Mouse (Mus musculus): Measurements from ENCODE around the gene Gys2.
A peak's percentile ranks its signal among the peaks of the same experiment; 100 is the strongest.

Gys2 gene

DNA sequence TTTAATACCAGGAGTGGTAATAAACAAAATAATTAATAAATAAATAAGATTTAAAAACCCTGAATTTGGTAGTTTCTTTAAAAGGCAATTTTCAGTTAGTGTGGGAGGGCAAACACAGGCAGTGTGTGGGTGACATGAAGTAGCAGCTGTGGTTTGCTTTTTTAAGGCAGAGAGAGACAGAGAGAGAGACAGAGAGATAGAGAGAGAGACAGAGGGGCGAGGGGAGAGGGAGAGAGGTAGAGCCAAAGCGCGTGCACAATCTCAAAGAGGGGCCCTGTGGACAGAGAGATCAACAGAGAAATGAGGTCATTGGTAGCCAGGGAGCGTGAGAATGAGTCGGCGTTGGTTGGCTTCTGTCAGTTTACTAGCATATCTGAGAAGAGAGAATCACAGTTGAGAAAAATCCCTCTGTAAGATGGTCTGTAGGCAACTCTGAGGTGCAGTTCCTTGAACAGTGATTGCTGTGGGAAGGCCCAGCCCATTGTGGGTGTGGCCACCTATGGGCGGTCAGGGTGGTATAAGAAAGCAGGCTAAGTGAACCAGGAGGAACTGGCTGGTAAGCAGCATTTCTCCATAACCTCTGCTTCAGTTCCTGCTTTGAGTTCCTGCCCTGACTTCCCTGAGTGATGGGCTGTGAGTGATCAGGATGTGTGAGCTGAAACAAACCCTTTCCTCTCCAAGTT, 17.5 kb downstream of the Gys2 start:
- DNase-seq = no peak

DNA sequence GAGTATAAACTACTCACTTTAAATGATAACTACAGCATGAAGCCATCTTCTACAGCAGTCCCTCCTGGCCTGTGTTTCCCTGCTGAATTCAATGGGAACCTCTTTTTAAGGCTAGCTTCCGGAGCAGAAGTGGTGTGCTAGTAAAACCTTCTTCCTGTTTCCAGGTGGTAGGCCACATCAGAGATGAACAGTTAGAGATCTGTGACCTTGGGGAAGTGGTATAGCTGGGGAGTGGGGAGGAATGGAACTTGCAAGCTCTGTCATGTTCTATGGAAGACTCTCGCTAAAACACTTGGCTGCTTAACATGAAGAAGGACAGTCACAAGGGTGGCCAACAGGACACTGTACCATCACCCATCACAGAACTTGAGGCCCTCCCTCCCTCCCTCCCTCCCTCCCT, 19.6 kb downstream of the Gys2 start:
- DNase-seq = peak in 1 of 2 experiments; percentile 42

DNA sequence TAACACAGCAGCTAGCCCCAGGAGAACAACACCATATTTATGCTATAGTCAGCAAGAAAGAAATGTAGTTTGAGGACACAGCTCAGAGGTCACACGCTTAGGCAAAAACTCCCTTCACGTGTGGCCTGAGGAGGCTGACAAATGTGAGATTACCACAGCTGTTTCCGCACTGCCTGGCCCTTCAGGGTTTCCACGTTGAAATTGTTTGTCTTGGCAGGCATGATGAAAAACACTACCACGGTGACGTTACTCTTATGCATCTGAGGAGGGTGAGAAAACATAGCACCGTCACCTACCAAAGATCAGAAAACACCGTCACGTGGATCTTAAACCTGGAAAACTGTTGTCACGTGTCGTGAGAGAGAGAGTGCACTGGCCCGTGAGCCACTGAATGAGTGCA, 21.5 kb downstream of the Gys2 start:
- DNase-seq = no peak

DNA sequence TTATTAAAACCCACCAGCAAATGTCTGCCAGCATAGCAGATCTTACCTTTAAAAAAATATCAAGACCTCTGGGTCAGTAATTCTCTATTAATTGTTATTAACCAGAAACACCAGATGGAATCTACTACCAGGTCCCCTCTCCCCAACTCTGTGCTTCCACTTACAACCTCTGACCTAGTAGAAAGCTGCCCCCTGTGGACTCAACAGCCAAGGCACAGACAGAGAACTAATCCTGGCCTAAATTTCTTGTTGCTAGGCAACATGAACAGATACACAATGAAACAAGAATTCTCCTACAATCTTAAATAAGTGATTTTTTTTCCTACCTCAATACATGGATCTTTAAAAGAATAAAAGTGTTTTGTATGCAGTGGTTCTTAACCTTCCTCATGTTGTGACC, 43.8 kb downstream of the Gys2 start:
- no peak for DNase-seq

DNA sequence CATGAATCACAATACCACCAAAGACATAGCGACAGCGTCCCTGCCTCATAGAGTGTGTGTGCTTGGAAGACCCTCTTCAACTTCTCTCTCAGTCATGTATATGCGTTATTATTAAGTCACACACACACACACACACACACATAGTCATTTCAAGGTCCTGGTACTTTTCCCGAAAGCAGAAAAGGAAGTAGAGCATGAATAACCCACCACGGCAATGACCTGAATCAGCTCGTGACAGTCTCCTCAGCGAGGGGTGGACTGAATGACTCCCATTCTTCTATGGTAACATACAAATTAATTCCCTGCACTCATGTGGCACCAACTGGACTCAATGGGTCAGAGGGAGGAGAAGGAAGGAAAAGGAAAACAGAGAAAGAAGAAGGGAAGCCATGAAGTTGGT, 47.9 kb downstream of the Gys2 start:
- no peak for DNase-seq

DNA sequence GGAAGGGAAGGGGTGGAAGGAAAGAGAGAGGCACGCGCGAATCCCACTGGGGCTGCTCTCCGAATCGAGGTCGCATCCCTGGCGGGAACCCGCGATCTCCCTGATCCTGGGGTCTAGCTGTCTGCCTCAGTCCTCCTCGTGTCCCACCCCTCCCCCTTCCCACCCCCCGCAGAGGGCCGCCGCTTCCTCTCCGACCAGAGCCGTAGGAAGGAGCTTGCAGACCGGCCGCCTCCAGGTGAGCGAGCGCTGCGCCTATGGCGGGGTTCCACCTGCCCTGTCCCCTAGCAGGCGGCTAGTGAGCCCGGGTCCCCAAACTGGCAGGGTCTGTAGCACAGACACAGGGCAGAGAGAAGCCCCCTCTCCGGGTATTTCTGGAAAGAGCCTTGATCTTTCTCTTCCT, 58.3 kb downstream of the Gys2 start:
- no peak for DNase-seq

DNA sequence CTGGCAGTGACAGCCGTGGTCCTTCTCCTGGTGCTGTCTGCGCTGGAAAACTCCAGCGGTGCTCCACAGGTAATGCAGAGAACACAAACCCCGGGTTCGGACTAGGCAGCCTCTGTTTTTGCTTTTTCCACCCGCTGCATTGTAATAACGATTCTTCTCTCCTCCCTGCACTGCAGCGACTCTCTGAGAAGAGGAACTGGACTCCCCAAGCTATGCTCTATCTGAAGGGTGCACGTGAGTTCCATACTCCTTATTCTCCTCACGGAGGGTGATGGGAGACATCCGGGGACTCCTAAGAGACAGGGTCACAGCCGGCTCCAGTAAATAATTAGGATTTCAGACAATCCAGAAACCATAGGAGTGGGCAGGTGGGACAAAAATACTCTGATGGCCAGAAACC, 59.1 kb downstream of the Gys2 start:
- DNase-seq = no peak

DNA sequence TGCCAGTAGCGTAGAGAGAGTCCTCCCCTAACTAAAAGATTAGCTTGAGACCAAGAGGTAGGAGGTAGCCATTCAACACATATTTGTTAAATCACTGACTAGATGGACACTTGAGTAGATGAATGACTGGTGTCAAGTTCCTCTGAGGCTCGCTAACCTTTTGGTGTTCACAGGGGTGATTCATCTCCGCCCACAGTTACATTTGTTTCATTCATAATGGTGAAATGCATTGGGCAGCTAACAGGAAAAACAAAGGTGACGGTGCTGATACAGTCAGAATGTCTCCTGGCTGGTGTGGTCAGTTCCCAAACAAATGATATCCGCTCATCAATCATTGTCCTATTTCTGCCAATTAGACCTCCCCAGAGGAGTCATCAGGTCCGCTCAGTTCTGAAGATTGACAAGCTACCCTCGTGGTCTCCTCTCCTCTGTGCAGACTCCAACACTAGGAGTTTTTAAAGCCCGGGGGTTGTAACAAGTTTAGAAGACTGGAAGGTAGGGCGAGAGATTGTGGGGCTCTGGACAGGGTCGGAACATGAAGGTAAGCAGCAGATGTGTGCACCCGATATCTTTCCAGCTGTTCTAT, 59.9 kb downstream of the Gys2 start, which contains the start of gene Spx:
Gene Spx (plus strand): TSS at position 536 of the 586 bp plus-strand sequence.
- no peak for DNase-seq

DNA sequence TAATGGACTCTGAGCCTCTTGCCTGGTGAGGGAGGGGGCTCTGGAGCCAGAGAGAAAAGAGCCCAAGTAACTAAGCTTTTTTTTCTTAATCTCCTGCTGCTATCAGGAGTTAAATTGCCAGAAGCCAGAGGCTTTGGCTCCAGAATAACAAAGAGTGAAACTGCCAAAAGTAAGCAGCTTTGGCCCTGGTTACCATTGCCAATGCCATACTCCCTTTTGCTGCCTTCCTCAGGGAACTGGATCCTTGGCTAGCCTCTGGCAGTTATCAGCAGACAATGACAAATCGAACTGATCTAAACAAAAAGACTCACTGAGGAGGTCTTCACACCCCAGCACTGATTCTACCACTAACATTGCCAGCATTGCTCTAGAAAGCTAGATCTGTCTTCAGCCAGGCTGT, 61.8 kb downstream of the Gys2 start:
- no peak for DNase-seq

DNA sequence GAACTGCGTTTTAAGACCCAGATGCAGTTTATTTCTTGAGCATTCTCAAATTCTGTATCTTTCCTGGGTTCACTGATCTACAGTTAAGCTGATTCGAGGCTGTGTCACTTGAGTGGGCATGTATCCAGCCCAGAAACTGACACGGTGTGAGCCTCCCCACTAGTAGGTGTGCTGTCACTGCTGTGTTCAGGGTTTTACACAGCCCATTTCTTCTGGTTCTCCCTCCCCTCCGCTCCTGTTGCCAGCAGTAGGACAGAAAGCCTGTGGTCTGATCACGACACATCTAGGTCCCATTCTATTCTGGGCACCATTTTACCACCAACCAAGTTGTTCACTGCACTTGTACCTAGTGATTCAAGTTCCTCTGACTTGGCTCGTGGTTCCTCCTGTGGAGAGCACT, 77.2 kb downstream of the Gys2 start:
- DNase-seq = no peak

DNA sequence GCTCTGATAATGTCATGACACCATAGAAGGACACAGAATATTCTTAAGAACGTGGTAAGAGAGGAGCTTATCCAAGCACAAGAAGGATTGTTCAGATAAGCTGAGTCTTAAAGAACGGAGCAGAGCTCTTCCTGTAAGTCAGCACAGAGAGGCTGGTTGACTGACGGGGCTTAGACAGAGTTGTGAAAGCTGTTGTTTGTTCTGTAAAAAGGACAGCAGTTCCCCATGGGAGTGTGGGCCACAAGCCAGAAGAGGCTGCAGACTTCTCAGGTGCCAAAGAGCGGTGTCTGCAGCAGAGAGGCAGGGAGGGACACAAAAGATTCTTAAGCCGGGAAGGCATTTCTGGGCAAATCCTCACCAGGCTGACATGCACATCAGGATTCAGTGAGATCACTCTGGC, 78.2 kb downstream of the Gys2 start:
- DNase-seq = no peak

DNA sequence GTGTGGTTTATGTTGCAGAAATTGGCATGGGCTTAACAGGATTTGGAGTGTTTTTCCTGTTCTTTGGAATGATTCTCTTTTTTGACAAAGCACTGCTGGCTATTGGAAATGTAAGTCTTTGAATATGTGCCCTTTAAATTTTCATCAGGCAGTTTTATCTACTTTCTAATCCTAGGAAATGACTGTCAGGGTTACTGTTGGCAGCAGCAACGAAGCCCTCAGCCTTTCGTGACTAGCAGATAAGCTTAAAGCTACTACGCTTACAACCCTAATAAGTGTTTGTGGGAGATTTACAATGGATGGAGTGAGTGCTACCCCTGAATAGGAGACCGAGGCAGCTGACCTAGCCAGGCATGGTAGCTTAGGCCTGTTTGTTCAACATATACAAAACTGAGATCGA, 80.6 kb downstream of the Gys2 start:
- DNase-seq = no peak

DNA sequence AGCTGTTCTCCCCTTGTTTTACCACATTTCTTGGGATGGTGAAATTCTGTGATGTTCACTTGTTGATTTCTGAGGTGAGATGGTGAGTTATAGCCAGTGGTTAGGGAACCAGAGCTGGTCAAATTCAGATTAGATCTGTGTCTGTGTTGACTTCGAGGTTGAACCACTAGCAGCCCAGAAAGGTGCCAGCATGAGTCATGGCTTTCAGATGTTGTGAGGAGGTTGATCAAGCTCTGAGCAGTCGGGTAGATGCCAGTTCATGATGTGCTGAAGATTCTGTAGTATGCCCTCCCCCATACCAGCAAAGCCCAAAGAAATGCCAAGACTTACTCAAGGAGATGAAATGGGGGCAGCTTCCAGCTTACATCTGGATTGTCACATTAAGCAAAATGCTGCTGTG, 83.8 kb downstream of the Gys2 start:
- DNase-seq = no peak

DNA sequence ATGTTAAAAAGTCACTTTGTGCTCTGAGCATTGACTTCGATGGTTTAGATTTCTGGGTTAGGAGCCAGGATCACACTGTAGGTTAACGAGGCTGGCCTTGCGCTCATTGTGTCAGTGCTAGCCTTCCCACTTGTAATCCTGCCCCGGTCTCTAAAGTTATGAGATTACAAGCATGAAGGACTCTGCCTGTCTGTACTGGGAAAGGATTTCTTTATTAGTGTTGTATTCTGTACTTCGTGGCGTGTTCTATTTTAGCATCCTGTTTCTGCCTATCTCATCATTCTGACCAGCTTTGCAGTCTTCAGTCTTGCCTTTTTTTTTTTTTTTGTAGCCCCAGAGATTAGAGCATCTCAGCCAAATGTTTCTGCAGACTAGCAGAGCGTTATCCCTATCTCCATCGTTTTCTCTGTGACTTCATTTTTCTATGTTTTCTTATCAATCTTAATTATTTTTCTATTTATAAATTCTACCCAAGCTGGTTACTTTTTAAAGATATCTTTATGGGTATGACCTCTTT, 85.1 kb downstream of the Gys2 start:
- no peak for DNase-seq

DNA sequence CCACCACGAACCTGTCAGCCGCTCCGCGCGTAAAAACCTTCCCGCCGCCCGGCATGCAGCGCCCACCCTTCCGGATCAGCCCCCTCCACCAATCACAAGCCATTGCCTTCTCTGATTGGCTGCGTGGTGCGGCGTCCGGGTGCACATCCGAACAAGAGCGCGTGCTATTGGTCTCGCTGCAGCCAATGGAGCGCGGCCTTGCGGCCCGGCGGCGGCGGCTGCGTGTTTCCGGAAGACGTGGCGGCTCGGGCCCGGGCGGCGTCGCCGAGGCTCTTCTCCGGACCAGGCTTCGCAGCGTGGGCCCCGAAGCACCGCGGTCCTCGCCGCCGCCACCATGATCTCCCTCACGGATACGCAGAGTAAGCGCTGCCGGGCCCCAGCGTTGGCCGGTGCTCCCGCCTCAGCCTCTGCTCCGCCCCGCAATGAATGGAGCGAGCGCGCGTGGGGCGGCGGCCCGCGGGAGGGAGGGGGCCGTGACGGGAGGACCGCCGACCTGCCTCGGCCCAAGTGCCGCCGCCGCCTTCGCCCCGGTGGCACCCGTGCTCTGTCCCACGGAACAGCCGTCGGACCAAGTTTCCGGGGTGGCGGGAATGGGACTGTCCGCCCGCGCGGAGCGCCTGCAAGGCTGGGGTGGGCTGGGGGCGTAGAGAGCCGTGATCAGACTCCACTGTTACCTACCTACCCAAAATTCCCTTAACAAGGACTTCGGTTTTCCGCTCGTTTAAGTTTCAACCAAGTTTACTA, 85.7 kb downstream of the Gys2 start, which contains the start of the genes Recql and Golt1b:
Gene Recql (minus strand): TSS at position 77 of the 744 bp plus-strand sequence.
Gene Golt1b (plus strand): TSS at position 211 of the 744 bp plus-strand sequence.
- DNase-seq = peak; percentile 96

DNA sequence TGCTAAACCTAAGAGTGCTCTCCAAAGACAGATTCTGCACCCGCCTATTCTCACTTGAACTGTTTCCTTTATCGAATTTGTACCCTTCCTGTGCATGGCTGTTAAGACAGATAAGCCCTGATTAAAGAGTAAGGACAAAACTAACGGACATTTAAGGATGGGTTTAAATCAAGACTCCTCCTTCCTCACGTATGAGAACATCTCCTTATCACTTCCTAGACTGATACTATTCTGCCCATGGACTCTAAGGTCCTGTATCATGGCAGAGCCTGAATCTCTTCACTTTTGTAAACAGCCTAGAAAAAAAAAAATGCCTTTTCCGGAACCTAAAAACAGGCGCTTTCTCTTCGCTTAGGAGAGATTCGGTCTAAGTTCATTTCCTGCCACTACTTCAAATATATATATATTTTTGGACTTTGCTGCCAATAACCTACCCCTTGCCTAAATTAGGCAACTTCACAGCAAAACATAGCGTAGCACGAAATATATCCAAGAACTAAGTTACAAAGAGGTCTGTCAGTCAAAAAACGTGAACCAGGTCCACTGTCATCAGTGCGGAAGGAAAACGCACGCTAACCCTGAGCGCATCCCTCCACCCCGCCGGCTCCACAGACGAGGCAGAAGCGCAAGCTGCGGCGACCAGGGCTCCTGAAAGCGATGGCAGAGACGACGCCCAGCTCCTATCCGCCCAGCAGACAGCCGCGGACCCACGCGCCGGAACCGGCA, 86.5 kb downstream of the Gys2 start:
- DNase-seq = no peak

DNA sequence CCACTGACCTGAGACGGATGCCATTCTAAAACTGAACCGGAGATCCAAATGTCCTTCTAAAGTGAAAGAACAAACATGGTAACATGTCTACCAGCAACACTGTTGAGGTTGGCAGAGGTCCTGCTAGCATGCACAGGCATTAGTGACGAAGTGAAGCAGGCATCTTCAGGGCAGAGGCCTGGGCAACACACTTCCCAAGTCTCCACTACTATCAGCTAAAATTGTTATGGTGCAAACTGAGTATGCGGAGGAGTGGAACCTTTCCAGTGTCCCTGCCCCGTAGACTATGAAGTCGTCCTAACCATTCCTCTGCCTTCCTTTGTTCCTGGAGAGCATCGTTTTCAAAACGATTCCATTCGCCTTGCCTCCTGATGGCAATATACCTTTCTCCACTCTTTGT, 88.4 kb downstream of the Gys2 start:
- DNase-seq = no peak

DNA sequence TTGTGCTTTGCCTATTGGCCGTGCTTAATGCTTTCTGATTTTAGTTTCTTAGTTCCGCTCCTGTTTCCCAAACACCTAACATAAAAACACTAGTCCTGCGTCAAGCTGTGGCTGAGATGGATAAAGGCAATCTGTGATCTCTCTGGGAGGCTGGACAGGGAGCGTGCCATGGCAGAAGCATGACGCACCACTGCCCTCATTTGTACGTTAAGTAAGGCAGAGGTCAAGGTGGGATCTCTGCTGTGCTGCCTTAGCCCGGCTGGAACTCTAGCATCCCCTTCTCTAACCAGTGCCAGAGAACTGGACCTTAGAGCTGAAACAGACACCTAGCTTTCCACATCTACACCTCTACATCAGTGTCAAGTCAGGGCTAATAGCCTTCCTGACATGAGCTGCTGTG, 91.3 kb downstream of the Gys2 start:
- no peak for DNase-seq

DNA sequence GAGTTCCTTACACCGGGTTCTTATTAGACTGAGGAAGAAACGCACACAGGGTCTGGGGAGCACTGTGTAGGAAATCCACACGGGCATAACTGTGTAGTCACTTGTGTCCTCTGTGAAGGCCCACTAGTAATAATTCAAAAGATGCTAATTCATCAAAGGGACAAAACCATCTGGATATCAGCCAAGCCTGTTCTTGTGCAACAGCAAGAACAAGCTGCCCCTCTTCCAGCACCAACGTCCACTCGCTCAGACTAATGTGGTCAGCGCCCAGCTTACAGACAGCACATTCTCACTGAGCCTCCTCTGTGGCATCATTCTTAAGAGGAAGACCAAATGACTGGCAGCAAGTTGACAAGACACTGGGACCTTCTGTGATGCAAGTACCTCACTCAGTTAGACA, 92.9 kb downstream of the Gys2 start:
- no peak for DNase-seq

DNA sequence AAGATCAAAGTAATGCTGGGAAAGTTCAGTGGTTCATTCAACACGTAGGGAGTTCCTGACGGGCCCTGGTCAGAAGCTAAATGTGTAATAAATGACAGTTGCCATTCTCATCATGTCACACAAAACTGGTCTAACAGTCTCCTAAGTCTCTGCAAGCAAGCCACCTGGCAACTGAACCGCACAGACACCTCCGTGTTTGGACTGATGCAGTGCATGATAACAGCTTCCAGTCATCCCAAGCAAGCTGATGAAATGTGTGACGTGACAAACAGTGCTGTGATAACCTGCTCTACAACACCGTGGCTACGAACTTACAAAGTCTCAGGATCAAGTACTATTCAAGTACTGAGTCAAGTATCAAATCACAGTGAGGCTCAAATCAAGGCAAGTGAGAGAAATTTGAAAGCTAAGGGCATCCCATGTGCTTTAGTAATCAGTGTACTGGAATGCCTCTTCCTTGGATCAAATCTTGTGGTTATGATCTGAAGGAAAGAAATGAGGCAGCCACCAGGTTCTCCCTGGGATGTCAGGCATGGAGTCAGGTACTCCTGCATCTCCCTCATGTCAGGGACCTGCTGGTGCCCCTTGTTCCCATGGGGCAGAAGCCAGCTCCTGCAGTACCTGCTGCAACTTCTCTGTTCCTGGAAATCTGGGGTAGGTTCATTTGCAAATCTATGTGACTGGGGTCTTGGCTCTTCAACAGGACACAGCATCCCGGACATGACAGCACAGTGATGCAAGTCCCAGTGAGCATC, 94.2 kb downstream of the Gys2 start:
- DNase-seq = no peak

DNA sequence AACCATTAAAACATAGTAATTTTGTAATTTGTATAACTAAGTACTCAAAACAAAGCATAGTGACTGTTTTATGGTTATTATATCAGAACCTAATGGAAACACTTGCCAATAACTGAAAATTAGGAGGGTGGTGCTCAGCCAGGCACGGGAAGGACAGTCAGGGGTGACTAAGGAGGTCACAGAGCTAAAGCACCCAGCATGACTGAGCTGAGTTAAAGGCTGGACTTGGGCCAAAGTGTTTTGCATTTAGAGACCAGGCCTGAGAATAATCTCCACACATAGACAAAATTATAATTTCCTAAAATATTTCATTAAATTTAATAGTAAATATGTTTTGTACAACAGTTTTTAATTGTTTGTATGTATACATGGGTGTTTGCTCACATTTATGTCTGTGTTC, 95.8 kb downstream of the Gys2 start:
- no peak for DNase-seq

Data from thymus, adult 18-20 months (tissue).